In the genomic region with DNA sequence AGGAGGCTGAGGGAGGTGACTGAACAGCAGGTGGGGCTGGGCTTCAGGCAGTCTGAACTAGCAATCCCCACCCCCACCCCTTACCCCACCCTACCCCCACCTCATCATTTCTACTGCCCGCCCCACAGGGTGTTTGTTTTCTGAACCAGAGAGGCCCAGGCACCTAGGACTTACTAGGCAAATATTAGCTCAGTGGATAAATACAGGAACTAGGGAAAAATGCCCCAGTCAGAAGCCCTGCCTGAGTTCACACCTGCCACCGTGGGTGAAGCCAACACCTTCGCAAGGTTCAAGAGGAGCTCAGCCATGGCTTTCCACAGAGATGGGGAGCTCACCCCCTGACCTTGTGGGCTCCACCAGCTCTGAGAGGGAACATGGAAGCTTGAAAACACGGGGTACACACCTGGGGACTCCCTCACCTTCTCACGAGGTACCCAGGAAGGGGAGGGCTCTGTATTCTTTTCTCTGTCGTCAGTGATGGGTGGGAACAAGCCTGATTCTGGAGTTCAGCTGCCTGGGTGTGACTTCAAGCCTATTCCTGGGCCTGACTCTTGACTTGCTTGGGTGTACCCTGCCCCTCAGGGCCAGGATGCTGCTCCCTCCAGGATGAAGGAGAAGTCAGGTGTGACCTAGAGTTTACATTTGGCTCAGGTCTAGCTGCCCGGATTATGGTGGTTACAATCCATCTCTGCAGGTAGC, we compare ENCODE assay signal across 8 mouse cellular contexts. TPM values are rescaled to one million over a fixed set of nuclear protein-coding genes. Genes with fewer than 3 reads are reported as not detected.
A peak's percentile ranks its signal among the peaks of the same experiment; 100 is the strongest.
DNase-seq lines count a peak whose midpoint lies in the region; ATAC-seq and TF ChIP-seq lines count a peak whose summit lies in the region.

A gene (plus strand): TSS at position 285 of the 699 bp plus-strand sequence.

- no peak within 1 kb of the TSS for H3K4me3 ChIP-seq in thymus, adult 2 months (ENCODE audit: control insufficient read depth, insufficient read depth, low read length)
- H3K4me3 ChIP-seq in liver, embryonic 14.5 days (ENCODE audit: insufficient read depth in 1 of 2, low read depth in 2 of 2, low read length in 2 of 2): no peak within 1 kb of the TSS
- no peak within 1 kb of the TSS for H3K4me3 ChIP-seq in stomach, embryonic 14.5 days (ENCODE audit: low read depth, low read length)

- H3K27me3 ChIP-seq in thymus, adult 2 months (ENCODE audit: control insufficient read depth, insufficient read depth, low read length): no peaks in the 10 kb centered on the region
- no peaks in the 10 kb centered on the region for H3K27me3 ChIP-seq in liver, embryonic 14.5 days (ENCODE audit: control insufficient read depth, insufficient read depth, low read length)
- H3K27me3 ChIP-seq in stomach, embryonic 14.5 days (ENCODE audit: control insufficient read depth, insufficient read depth, low read length): no peaks in the 10 kb centered on the region

- H3K4me1 ChIP-seq in thymus, adult 2 months (replicated peaks; ENCODE audit: control insufficient read depth, insufficient read depth, low read length): peaks cover 61% of the 10 kb centered on the region
- H3K4me1 ChIP-seq in liver, embryonic 14.5 days (replicated peaks; ENCODE audit: control insufficient read depth in 2 of 2, insufficient read depth in 2 of 2, low read length in 1 of 2): peaks cover 19 to 42% of the 10 kb centered on the region in 2 experiments
- H3K4me1 ChIP-seq in stomach, embryonic 14.5 days (ENCODE audit: control insufficient read depth, insufficient read depth, low read length): peaks cover 3% of the 10 kb centered on the region; the same call in 1 of the 2 replicates

- peak; percentile 56 for ATAC-seq in liver, embryonic 14.5 days (ENCODE audit: insufficient read depth)
- ATAC-seq in stomach, embryonic 14.5 days (ENCODE audit: insufficient number of reproducible peaks, insufficient read depth, low FRiP score, low read depth): peak; percentile 84

- no peak for TF ChIP-seq POLR2A in thymus, adult 2 months (IDR thresholded peaks at IDR 0.05; ENCODE audit: control insufficient read depth, extremely low read depth, insufficient read depth, low read length, poor library complexity)

- H3K9me3 ChIP-seq in liver, embryonic 14.5 days (ENCODE audit: control insufficient read depth, low read length): no peaks in the 10 kb centered on the region
- no peaks in the 10 kb centered on the region for H3K9me3 ChIP-seq in stomach, embryonic 14.5 days (ENCODE audit: control insufficient read depth, low read depth, low read length)

- H3K4me2 ChIP-seq in liver, embryonic 14.5 days (ENCODE audit: low read depth): 0 out of 2 replicates have a peak within 1 kb of the TSS, but pooled peaks have one; percentile 11
- 0 out of 2 replicates have a peak within 1 kb of the TSS, but pooled peaks have one; percentile 8 for H3K4me2 ChIP-seq in stomach, embryonic 14.5 days (replicated peaks; ENCODE audit: low read depth, low read length)

- H3K9ac ChIP-seq in liver, embryonic 14.5 days (replicated peaks): no peak within 1 kb of the TSS
- H3K9ac ChIP-seq in stomach, embryonic 14.5 days (replicated peaks; ENCODE audit: low read depth, low read length): no peak within 1 kb of the TSS

- H3K36me3 ChIP-seq in thymus, adult 2 months (ENCODE audit: control insufficient read depth, insufficient read depth, low read length): no peaks in the 10 kb centered on the region
- no peaks in the 10 kb centered on the region for H3K36me3 ChIP-seq in liver, embryonic 14.5 days (replicated peaks; ENCODE audit: control insufficient read depth, insufficient read depth, low read depth)
- H3K36me3 ChIP-seq in stomach, embryonic 14.5 days (ENCODE audit: control insufficient read depth, insufficient read depth, low read length): no peaks in the 10 kb centered on the region

- no peak for TF ChIP-seq EP300 in liver, embryonic 14.5 days (IDR thresholded peaks at IDR 0.05; ENCODE audit: low read depth)

- H3K27ac ChIP-seq in thymus, adult 2 months (ENCODE audit: control insufficient read depth, insufficient read depth, low read length): no peak within 1 kb of the TSS; the same call in 1 of the 2 replicates
- H3K27ac ChIP-seq in liver, embryonic 14.5 days: no peak within 1 kb of the TSS
- H3K27ac ChIP-seq in stomach, embryonic 14.5 days (ENCODE audit: low read length): peak within 1 kb of the TSS; percentile 90

- 50% methylated on average over 7 of the region's 7 CpGs for WGBS in thymus, adult 2 months
- 49% methylated on average over 7 of the region's 7 CpGs for WGBS in liver, embryonic 14.5 days (ENCODE audit: insufficient replicate concordance)
- 37% methylated on average over 7 of the region's 7 CpGs for WGBS in stomach, embryonic 14.5 days

- no peak for DNase-seq in thymus, adult 2 months
- no peak for DNase-seq in thymus, postnatal 4 days
- no peak for DNase-seq in gastrocnemius, postnatal 10 days
- peak; percentile 91 for DNase-seq in kidney, adult 9 months
- DNase-seq in liver, embryonic 14.5 days (ENCODE audit: low read depth in 3 of 3, low spot score in 3 of 3): no peak
- no peak for DNase-seq in frontal cortex, postnatal 25 days (ENCODE audit: low spot score in 2 of 2)
- no peak for DNase-seq in urinary bladder, adult 18-20 months (ENCODE audit: low spot score in 2 of 2)

- no peak for TF ChIP-seq CTCF in thymus, adult 2 months (IDR thresholded peaks at IDR 0.05; ENCODE audit: borderline replicate concordance, control insufficient read depth, extremely low read depth, insufficient read depth, low read length, poor library complexity)
- TF ChIP-seq CTCF in liver, embryonic 14.5 days (IDR thresholded peaks at IDR 0.05; ENCODE audit: low read depth): no peak

RNA-seq across cellular contexts. Expression of the gene that starts here (rescaled TPM):
- 146 and 166 TPM in 2 replicates for polyA plus RNA-seq in thymus, adult 2 months (2012; rRNA removed)
- total RNA-seq in gastrocnemius, postnatal 10 days (2021): 10 to 100 TPM; 15.6 to 18.0 TPM
- 46.8 and 55.8 TPM in 2 replicates for polyA plus RNA-seq in liver, embryonic 14.5 days (2012; rRNA removed)
- polyA plus RNA-seq in liver, embryonic 14.5 days (2014; fragmentation: Nextera tagmentation; extraction: Ambion mirVana): 41.1 and 59.5 TPM in 2 replicates
- 43.8 and 50.9 TPM in 2 replicates for polyA plus RNA-seq in stomach, embryonic 14.5 days (2014; fragmentation: Nextera tagmentation; extraction: Ambion mirVana)
